Mouse (Mus musculus): ENCODE measurements around the gene Osbpl8. TPM values are rescaled to one million over a fixed set of nuclear protein-coding genes. Genes with fewer than 3 reads are reported as not detected.

Osbpl8 gene
- polyA plus RNA-seq (2014; fragmentation: Illumina TruSeq; extraction: RNeasy Lipid Tissue Mini Kit (QIAGEN cat#74804); ENCODE audit: insufficient read depth, low read depth, low replicate concordance) = 8.6 TPM

DNA sequence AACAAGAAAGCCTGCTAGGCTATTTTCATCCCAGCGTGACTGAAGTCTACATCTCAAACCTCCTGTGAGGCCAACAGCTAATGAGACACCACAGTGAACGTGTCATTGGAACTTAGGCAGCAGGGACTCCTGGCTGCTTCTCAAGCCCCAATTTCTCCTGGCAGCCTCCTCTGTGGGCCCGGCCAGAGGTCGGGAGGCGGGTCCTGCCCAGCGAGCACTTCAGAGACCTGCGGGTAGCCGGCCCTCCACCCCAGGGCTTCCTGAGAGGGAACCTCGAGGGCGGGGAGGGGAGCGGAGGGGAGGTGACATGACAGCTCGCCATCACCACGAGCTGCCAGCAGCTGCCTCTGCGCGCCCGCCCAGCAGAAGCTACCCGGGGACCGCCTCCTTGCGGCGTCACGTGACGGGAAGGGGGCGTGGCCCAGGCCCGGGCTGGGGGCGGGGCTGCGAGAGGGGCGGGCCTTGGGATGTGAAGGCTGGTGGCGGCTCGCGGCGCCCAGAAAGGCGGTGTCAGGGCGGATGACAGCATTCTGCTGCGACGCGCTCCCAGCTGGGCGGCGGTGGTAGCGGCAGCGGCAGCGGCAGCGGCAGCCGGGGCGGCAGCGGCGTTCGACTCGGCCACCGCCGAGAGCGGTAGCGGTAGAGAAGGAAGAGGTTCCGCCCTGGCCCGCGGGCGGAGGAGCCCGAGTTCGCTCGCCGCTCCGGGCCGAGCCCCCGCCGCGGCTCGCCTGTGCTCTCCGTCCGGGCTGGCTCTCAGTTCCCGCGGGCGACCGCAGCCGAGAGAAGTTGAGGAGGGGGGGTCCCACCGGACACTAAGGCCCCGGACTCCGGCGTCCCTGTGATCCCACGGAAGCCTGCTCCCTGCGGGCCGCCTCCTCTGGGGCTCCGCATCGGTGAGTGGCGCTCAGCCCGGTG lies at the start of gene Osbpl8:
Osbpl8 (plus strand) TSS at position 449 of the 915 bp plus-strand sequence.

DNA sequence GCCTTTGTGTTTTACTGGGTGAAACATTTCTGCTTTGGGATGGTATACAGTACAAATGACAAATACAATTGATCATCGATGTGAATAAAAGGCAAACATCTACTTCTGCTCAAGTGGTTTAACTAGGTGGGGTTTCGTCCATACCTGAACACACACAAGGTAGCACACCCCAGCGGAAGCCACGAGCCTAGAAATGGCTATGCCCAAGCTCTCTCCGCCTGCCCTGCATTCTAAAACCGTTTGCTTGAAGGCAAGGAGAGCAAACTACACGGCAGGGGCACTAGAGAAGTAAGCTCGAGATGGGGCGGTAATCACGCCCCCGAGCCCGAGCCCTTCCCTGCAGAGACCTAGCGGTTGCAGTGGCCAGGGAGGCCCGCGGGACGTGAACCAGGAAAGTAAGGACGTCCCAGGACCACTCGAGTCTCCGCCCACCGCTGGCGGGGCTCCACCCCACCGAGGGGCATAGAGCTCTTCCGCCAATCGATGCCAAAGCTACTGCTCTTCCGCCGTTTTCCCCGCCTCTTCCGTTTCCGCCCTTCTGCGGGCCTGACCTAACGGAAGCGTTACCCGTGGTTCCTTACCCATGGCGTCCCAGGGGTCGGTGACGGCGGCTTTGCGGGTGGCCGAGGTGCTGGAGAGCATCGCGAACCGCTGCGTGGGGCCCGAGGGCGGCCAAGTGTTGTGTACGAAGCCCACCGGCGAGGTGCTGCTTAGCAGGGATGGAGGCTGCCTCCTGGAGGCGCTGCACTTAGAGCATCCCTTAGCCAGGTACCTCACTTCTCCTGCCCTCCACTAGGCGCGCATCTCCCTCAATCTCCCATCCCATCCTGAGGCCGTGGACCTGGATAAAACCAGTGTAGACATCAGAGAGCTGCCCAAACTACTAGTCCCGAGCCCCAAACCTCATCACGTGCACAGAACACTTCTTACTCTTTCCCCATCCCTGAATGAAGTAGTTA lies 133.9 kb downstream of the Osbpl8 start, which contains the start of gene Bbs10:
Bbs10 (plus strand) TSS at position 540 of the 959 bp plus-strand sequence.

Other genes starting within 250 kb of the Osbpl8 start
- 120 TPM for gene Csrp2, start 245.0 kb upstream of the Osbpl8 start, polyA plus RNA-seq (2014; fragmentation: Illumina TruSeq; extraction: RNeasy Lipid Tissue Mini Kit (QIAGEN cat#74804); ENCODE audit: insufficient read depth, low read depth, low replicate concordance)
- 8.8 TPM for gene Zdhhc17, start 154.6 kb upstream of the Osbpl8 start, polyA plus RNA-seq (2014; fragmentation: Illumina TruSeq; extraction: RNeasy Lipid Tissue Mini Kit (QIAGEN cat#74804); ENCODE audit: insufficient read depth, low read depth, low replicate concordance)
- gene Bbs10, start 133.9 kb downstream of the Osbpl8 start, polyA plus RNA-seq (2014; fragmentation: Illumina TruSeq; extraction: RNeasy Lipid Tissue Mini Kit (QIAGEN cat#74804); ENCODE audit: insufficient read depth, low read depth, low replicate concordance) = 1.9 TPM

All from lung, adult 10 weeks (tissue).